Mouse (Mus musculus) liver, embryonic 13.5 days (tissue): Measurements from ENCODE around the gene Nup107. TPM values are rescaled to one million over a fixed set of nuclear protein-coding genes. Genes with fewer than 3 reads are reported as not detected.
A peak's percentile ranks its signal among the peaks of the same experiment; 100 is the strongest.

Experiments used
- ATAC-seq: fragments of 200-750 bp; cut with Nextera tagmentation; 2 replicates; pipeline ENCODE4 v1.8.0; 2017; ENCODE audit warnings: low read depth, mild to moderate bottlenecking, moderate number of reproducible peaks, moderate library complexity
- DNase-seq: peaks from one replicate; pipeline ENCODE4 v3.0.0; 2022
- H3K27ac ChIP-seq: fragments of 300-500 bp; sonication (generic); 2 replicates; pipeline ENCODE4 v1.5.1; 2015; ENCODE audit warnings: moderate library complexity, mild to moderate bottlenecking, inconsistent platforms
- H3K27me3 ChIP-seq: fragments of 300-500 bp; sonication (generic); 2 replicates; pipeline ENCODE4 v1.6.1; 2015; ENCODE audit warnings: mild to moderate bottlenecking, inconsistent platforms
- H3K36me3 ChIP-seq: fragments of 300-500 bp; sonication (generic); 2 replicates; pipeline ENCODE4 v1.6.1; 2015; ENCODE audit warnings: mild to moderate bottlenecking, inconsistent platforms
- H3K4me1 ChIP-seq: fragments of 300-500 bp; sonication (generic); replicated peaks from 2 replicates; pipeline ENCODE4 v1.6.1; 2015; ENCODE audit warnings: inconsistent platforms
- H3K4me2 ChIP-seq: fragments of 300-500 bp; sonication (generic); 2 replicates; pipeline ENCODE4 v1.6.1; 2015; ENCODE audit warnings: inconsistent platforms, mild to moderate bottlenecking, moderate library complexity
- H3K4me3 ChIP-seq: fragments of 300-500 bp; sonication (generic); replicated peaks from 2 replicates; pipeline ENCODE4 v1.5.1; 2015; ENCODE audit warnings: mild to moderate bottlenecking, inconsistent platforms
- H3K9ac ChIP-seq: fragments of 300-500 bp; sonication (generic); 2 replicates; pipeline ENCODE4 v1.6.1; 2015; ENCODE audit warnings: mild to moderate bottlenecking, inconsistent platforms
- H3K9me3 ChIP-seq: fragments of 300-500 bp; sonication (generic); replicated peaks from 2 replicates; pipeline ENCODE4 v1.6.1; 2016; ENCODE audit warnings: inconsistent platforms
- WGBS: fragments of 180-500 bp; shearing (Covaris S2); methylation state at CpG from one replicate; pipeline ENCODE4 v1.1.7; 2015; ENCODE audit not compliant: insufficient replicate concordance; 5-methylcytosine and 5-hydroxymethylcytosine counted together
- polyA plus RNA-seq: library from polyadenylated mRNA; unstranded; fragments of >200 nt; fragmentation: Nextera tagmentation; extraction: Ambion mirVana; gene quantifications from 2 replicates; pipeline ENCODE4 v1.2.1, GENCODE M21; 2015

Nup107 gene
- polyA plus RNA-seq, 1 experiment from 2014 or later: 54.8 TPM

GRCm38 (mm10) chr10:117824647-117825046, 32.1 kb upstream of the Nup107 start:
- no peak for ATAC-seq
- H3K27ac ChIP-seq: no peak overlapping the region
- H3K4me2 ChIP-seq: no peak overlapping the region
- 81% methylated on average over 4 of the region's 4 CpGs for WGBS
- H3K9me3 ChIP-seq: no peaks in the 10 kb centered on the region
- peaks cover 41% of the 10 kb centered on the region for H3K4me1 ChIP-seq
- no peaks in the 10 kb centered on the region for H3K27me3 ChIP-seq
- peaks cover 41% of the 10 kb centered on the region for H3K36me3 ChIP-seq
- H3K4me3 ChIP-seq: no peak overlapping the region
- DNase-seq: no peak
- no peak overlapping the region for H3K9ac ChIP-seq

- WGBS: 58% methylated on average over 4 of the region's 4 CpGs
- Histone ChIP-seq H3K4me1 (peaks cover 36% of the 10 kb centered on the region), H3K27me3 (no peaks in the 10 kb centered on the region), H3K4me3 (no peak overlapping the region), H3K4me2 (no peak overlapping the region), H3K9ac (no peak overlapping the region), H3K36me3 (peaks cover 46% of the 10 kb centered on the region), H3K27ac (no peak overlapping the region), H3K9me3 (no peaks in the 10 kb centered on the region)
- ATAC-seq: no peak
- DNase-seq: no peak
Measured at GRCm38 (mm10) chr10:117824139-117824538, 31.6 kb upstream of the Nup107 start.

- no peaks in the 10 kb centered on the region for H3K27me3 ChIP-seq
- 76% methylated on average over 6 of the region's 6 CpGs for WGBS
- H3K36me3 ChIP-seq: peaks cover 53% of the 10 kb centered on the region
- no peaks in the 10 kb centered on the region for H3K9me3 ChIP-seq
- H3K9ac ChIP-seq: no peak overlapping the region
- no peak overlapping the region for H3K27ac ChIP-seq
- H3K4me1 ChIP-seq: peaks cover 28% of the 10 kb centered on the region
- no peak overlapping the region for H3K4me3 ChIP-seq
- DNase-seq (no peak), ATAC-seq (no peak)
- H3K4me2 ChIP-seq: no peak overlapping the region
Measured at GRCm38 (mm10) chr10:117823321-117823720, 30.8 kb upstream of the Nup107 start.

- no peak for ATAC-seq
- 77% methylated on average over 6 of the region's 6 CpGs for WGBS
- H3K4me3 ChIP-seq: no peak overlapping the region
Measured at GRCm38 (mm10) chr10:117818600-117818999, 26.1 kb upstream of the Nup107 start.

GRCm38 (mm10) chr10:117816721-117817120, 24.2 kb upstream of the Nup107 start:
- whole genome bisulfite sequencing: 91% methylated on average over 6 of the region's 6 CpGs
- Histone ChIP-seq H3K36me3 (peaks cover 77% of the 10 kb centered on the region), H3K4me3 (no peak overlapping the region), H3K4me2 (no peak overlapping the region), H3K27ac (no peak overlapping the region), H3K9me3 (no peaks in the 10 kb centered on the region), H3K27me3 (no peaks in the 10 kb centered on the region), H3K9ac (no peak overlapping the region), H3K4me1 (0 out of 2 replicates have a peak, but pooled peaks cover 3% of the 10 kb centered on the region)
- DNase-seq: no peak
- ATAC-seq: no peak

More at GRCm38 (mm10) chr10:117818600-117818999, 26.1 kb upstream of the Nup107 start:
- H3K9ac ChIP-seq: no peak overlapping the region
- DNase-seq: no peak
- H3K4me1 ChIP-seq: no peaks in the 10 kb centered on the region
- H3K27ac ChIP-seq: no peak overlapping the region
- H3K36me3 ChIP-seq: peaks cover 82% of the 10 kb centered on the region
- no peaks in the 10 kb centered on the region for H3K9me3 ChIP-seq
- H3K27me3 ChIP-seq: no peaks in the 10 kb centered on the region
- no peak overlapping the region for H3K4me2 ChIP-seq

- no peak overlapping the region for H3K4me3 ChIP-seq
- H3K36me3 ChIP-seq: peaks cover 43% of the 10 kb centered on the region
- peaks cover 17% of the 10 kb centered on the region; the same call in 1 of the 2 replicates for H3K4me1 ChIP-seq
- ATAC-seq (no peak), DNase-seq (no peak)
- H3K4me2 ChIP-seq: no peak overlapping the region
- no peak overlapping the region for H3K9ac ChIP-seq
- 73% methylated on average over 2 of the region's 2 CpGs for WGBS
- H3K9me3 ChIP-seq: no peaks in the 10 kb centered on the region
- H3K27ac ChIP-seq: no peak overlapping the region
- no peaks in the 10 kb centered on the region for H3K27me3 ChIP-seq
Measured at GRCm38 (mm10) chr10:117812501-117812900, 20.0 kb upstream of the Nup107 start.

- no peak for DNase-seq
- no peaks in the 10 kb centered on the region for H3K9me3 ChIP-seq
- H3K4me2 ChIP-seq: no peak overlapping the region
- H3K4me1 ChIP-seq: peaks cover 17% of the 10 kb centered on the region; the same call in 1 of the 2 replicates
- no peak overlapping the region for H3K4me3 ChIP-seq
- H3K27ac ChIP-seq: no peak overlapping the region
- peaks cover 34% of the 10 kb centered on the region for H3K36me3 ChIP-seq
- ATAC-seq: no peak
- no peak overlapping the region for H3K9ac ChIP-seq
- 81% methylated on average over 8 of the region's 8 CpGs for WGBS
- no peaks in the 10 kb centered on the region for H3K27me3 ChIP-seq
Measured at GRCm38 (mm10) chr10:117811555-117811954, 19.1 kb upstream of the Nup107 start.

- Histone ChIP-seq H3K27me3 (no peaks in the 10 kb centered on the region), H3K4me3 (no peak overlapping the region), H3K36me3 (peaks cover 24% of the 10 kb centered on the region), H3K27ac (no peak overlapping the region), H3K4me2 (no peak overlapping the region), H3K9ac (no peak overlapping the region), H3K9me3 (no peaks in the 10 kb centered on the region), H3K4me1 (peaks cover 17% of the 10 kb centered on the region; the same call in 1 of the 2 replicates)
- 58% methylated on average over 11 of the region's 11 CpGs for WGBS
- no peak for ATAC-seq
- no peak for DNase-seq
Measured at GRCm38 (mm10) chr10:117810506-117810905, 18.0 kb upstream of the Nup107 start.

GRCm38 (mm10) chr10:117808068-117808467, 15.6 kb upstream of the Nup107 start:
- H3K36me3 ChIP-seq: peaks cover 9% of the 10 kb centered on the region
- DNase-seq (no peak), ATAC-seq (no peak)
- H3K9ac ChIP-seq: no peak overlapping the region
- no peaks in the 10 kb centered on the region for H3K27me3 ChIP-seq
- peaks cover 29% of the 10 kb centered on the region for H3K4me1 ChIP-seq
- no peak overlapping the region for H3K27ac ChIP-seq
- no peaks in the 10 kb centered on the region for H3K9me3 ChIP-seq
- H3K4me2 ChIP-seq: no peak overlapping the region
- 44% methylated on average over 6 of the region's 6 CpGs for WGBS
- no peak overlapping the region for H3K4me3 ChIP-seq

- Histone ChIP-seq H3K27ac (no peak overlapping the region), H3K36me3 (0 out of 2 replicates have a peak, but pooled peaks cover 3% of the 10 kb centered on the region), H3K4me3 (no peak overlapping the region), H3K9ac (no peak overlapping the region), H3K4me1 (peaks cover 20% of the 10 kb centered on the region), H3K9me3 (no peaks in the 10 kb centered on the region), H3K4me2 (no peak overlapping the region), H3K27me3 (no peaks in the 10 kb centered on the region)
- ATAC-seq: no peak
- whole genome bisulfite sequencing: 72% methylated on average over 9 of the region's 9 CpGs
- DNase-seq: no peak
Measured at GRCm38 (mm10) chr10:117805919-117806318, 13.4 kb upstream of the Nup107 start.

GRCm38 (mm10) chr10:117803870-117804850, 11.7 kb upstream of the Nup107 start:
- peak overlapping the region; percentile 19; the same call in 1 of the 2 replicates for H3K4me2 ChIP-seq
- H3K4me1 ChIP-seq: peaks cover 12% of the 10 kb centered on the region
- H3K9ac ChIP-seq: no peak overlapping the region
- H3K9me3 ChIP-seq: no peaks in the 10 kb centered on the region
- H3K27ac ChIP-seq: no peak overlapping the region
- H3K27me3 ChIP-seq: no peaks in the 10 kb centered on the region
- no peak overlapping the region for H3K4me3 ChIP-seq
- no peak for DNase-seq
- no peaks in the 10 kb centered on the region for H3K36me3 ChIP-seq
- 49% methylated on average over 31 of the region's 31 CpGs for WGBS
- peak; percentile 29; the same call in 1 of the 2 replicates for ATAC-seq
